Mouse (Mus musculus) heart, adult 2 months (tissue): ENCODE results near the gene Epn3. TPM values are rescaled to one million over a fixed set of nuclear protein-coding genes. Genes with fewer than 3 reads are reported as not detected.

Source experiments
- DNase-seq, 2 experiments: peaks; one replicate each; pipeline ENCODE4 v3.0.0; 2021
- H3K27ac ChIP-seq: fragments of 200-600 bp; 2 replicates; pipeline ENCODE4 v1.8.1; 2022
- H3K27me3 ChIP-seq: fragments of 200-500 bp; 2 replicates; pipeline ENCODE4 v1.6.1; 2012; ENCODE audit warnings: mild to moderate bottlenecking, low read length, inconsistent platforms, mixed read lengths; ENCODE audit not compliant: control insufficient read depth, insufficient read depth
- H3K36me3 ChIP-seq: fragments of 200-500 bp; 2 replicates; pipeline ENCODE4 v1.6.1; 2012; ENCODE audit warnings: low read length, inconsistent platforms; ENCODE audit not compliant: control insufficient read depth, insufficient read depth
- H3K4me1 ChIP-seq: fragments of 200-500 bp; 2 replicates; pipeline ENCODE4 v1.6.1; 2011; ENCODE audit warnings: low read length; ENCODE audit not compliant: control insufficient read depth, insufficient read depth
- H3K4me3 ChIP-seq: fragments of 200-600 bp; 2 replicates; pipeline ENCODE4 v1.8.1; 2022
- H3K79me2 ChIP-seq: fragments of 200-500 bp; replicated peaks from 2 replicates; pipeline ENCODE4 v1.6.1; 2012; ENCODE audit warnings: mild to moderate bottlenecking, inconsistent platforms, low read length, moderate library complexity, mixed read lengths; ENCODE audit not compliant: control insufficient read depth, insufficient read depth
- H3K9ac ChIP-seq: fragments of 200-500 bp; 2 replicates; pipeline ENCODE4 v1.6.1; 2012; ENCODE audit warnings: low read depth, mild to moderate bottlenecking, control low read depth, inconsistent platforms, low read length, mixed read lengths
- CTCF ChIP-seq: fragments of 200-600 bp; IDR thresholded peaks from 2 replicates; pipeline ENCODE4 v1.8.1; 2022; ENCODE audit warnings: antibody characterized with exemption, mild to moderate bottlenecking, moderate library complexity
- EP300 ChIP-seq: fragments of 200-500 bp; IDR thresholded peaks from 2 replicates; pipeline ENCODE4 v1.6.1; 2011; ENCODE audit warnings: low read depth, low read length, control low read depth; ENCODE audit not compliant: insufficient read depth
- POLR2A ChIP-seq: fragments of 200-500 bp; IDR thresholded peaks from 2 replicates; pipeline ENCODE4 v1.6.1; 2011; ENCODE audit warnings: mild to moderate bottlenecking, low read depth, low read length, control low read depth; ENCODE audit not compliant: insufficient read depth
- WGBS: fragments of 180-500 bp; shearing (Covaris S2); methylation state at CpG from one replicate; pipeline ENCODE4 v1.1.7; 2018; 5-methylcytosine and 5-hydroxymethylcytosine counted together
- intact Hi-C: fragments of 180-260 bp; cut with DNase I; formaldehyde crosslinking; loops from one replicate; pipeline ENCODE4 v1.15.1; 2025
- polyA plus RNA-seq: library from polyadenylated mRNA; depleted of rRNA; stranded (reverse); fragments of >200 nt; gene quantifications from 2 replicates; pipeline ENCODE4 v1.2.3, GENCODE M21; 2012
- total RNA-seq, 2 experiments: library from RNA; stranded (reverse); gene quantifications; 2 replicates each; pipeline ENCODE4 v1.2.3; 2021

The Epn3 gene
- total and polyA plus RNA-seq, 3 experiments = 25.7 to 31.9 (median 28.4) TPM

DNA sequence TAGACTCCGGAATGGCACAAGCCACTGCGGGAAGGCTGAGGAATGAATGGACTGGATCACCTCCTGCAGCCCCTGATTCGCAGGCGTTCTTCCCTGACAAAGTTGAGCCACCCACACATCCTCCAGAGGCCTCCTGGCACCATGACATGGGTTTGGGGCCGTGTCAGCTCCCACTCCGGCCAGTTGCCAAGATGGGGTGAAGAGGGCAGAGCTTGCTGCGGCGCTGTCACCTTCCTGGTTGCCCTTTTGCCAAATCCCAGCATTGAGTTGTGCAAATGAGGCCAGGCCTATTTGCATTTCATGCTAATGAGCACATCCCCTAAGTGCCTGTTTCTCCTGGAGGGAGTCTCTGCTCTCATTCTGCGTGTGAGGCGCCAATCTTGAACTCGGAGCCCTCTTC lies 24.1 kb downstream of the Epn3 start:
- H3K27me3 ChIP-seq = peaks cover 3% of the 10 kb centered on the region; the same call in 1 of the 2 replicates
- intact Hi-C loops = no loop called here

DNA sequence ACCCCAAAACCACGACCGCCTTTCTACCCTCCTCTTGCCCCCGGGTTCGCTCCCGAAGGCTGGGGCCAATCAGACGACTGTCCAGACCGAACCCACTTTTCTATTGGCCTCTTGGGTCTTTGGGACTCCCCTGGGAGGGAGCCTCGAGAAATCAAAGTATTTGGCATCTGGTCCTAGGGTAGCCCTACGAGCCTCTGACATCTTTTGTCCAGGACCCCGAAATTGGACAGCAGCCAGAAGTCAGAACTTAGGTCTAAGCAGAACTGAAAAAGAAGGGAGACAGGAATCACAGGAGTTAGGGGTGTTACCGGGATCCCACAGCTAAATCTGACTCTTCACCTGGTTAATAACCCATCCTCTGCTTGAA lies 25.2 kb downstream of the Epn3 start:
- Histone ChIP-seq H3K4me1 (no peaks in the 10 kb centered on the region), H3K9ac (no peak overlapping the region), H3K36me3 (no peaks in the 10 kb centered on the region), H3K27ac (no peak overlapping the region), H3K27me3 (peaks cover 3% of the 10 kb centered on the region; the same call in 1 of the 2 replicates), H3K79me2 (no peaks in the 10 kb centered on the region), H3K4me3 (peak overlapping the region; percentile 60)
- intact Hi-C loops = no loop called here
- DNase-seq = no peak
- 2% methylated on average over 11 of the region's 11 CpGs for WGBS
- TF ChIP-seq POLR2A (no peak), EP300 (no peak), CTCF (no peak)

More for the DNA sequence above, 24.1 kb downstream of the Epn3 start:
- Histone ChIP-seq H3K4me3 (no peak overlapping the region), H3K9ac (no peak overlapping the region), H3K4me1 (no peaks in the 10 kb centered on the region), H3K79me2 (no peaks in the 10 kb centered on the region), H3K27ac (no peak overlapping the region), H3K36me3 (no peaks in the 10 kb centered on the region)
- TF ChIP-seq EP300 (no peak), CTCF (no peak), POLR2A (no peak)
- 26% methylated on average over 11 of the region's 11 CpGs for WGBS
- DNase-seq = no peak

DNA sequence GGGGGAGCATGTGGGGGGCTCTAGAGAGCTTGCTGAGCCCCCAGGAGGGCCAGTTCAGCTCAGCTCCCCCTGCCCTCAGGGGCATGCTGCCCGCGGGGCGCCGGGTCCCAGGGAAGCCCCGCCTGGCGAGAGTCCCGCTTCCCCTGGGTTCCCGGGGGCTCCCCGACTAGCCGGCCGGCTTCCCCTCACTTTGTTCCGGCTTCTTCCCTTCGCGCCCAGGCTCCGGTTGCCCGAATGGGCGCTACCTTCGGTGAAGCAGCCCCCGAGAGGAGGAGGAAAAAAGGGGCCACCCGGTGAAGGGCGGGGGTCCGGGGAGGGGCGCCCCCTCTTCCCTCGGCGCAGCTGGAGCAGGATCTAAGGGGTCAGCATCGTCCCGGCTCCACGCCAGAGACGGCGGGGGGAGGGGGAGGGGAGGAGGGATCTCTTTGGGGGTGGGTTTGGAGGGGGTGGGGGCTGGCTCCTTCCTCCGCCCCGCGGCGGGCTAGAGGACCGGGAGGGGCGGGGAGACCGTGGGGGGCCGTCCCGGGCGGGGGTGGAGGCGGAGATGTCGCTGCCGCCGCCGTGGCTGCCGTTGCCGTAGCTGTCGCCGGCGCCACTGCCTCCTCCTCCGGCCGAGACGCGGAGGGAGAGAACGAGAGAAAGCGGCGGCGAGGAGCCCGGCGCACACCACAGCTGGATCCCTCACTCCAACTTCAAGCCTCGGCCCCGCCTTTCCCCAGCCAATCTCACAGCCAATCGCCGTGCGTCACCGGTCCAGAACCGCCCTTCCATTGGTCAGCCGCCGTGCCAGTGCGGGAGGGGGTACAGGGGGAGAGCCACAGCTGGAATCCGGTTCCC lies 25.8 kb downstream of the Epn3 start, which contains the start of gene Cacna1g:
Gene Cacna1g, minus strand, starts transcription at position 492 of the 837 bp plus-strand sequence.
- DNase-seq = peak; percentile 89 to 90
- Histone ChIP-seq H3K27ac (peak within 1 kb of the TSS; percentile 23; the same call in 1 of the 2 replicates), H3K79me2 (no peaks in the 10 kb centered on the region), H3K27me3 (peaks cover 3% of the 10 kb centered on the region; the same call in 1 of the 2 replicates), H3K9ac (peak within 1 kb of the TSS; percentile 46), H3K4me1 (peaks cover 2% of the 10 kb centered on the region; the same call in 1 of the 2 replicates), H3K4me3 (peak within 1 kb of the TSS; percentile 60), H3K36me3 (no peaks in the 10 kb centered on the region)
- intact Hi-C loops = no loop called here
- WGBS = under 1% methylated on average over 53 of the region's 71 CpGs
- TF ChIP-seq EP300 (no peak), POLR2A (peak; percentile 39; the same call in 1 of the 2 replicates)

GRCm38 (mm10) chr11:94472916-94473706 lies 26.7 kb downstream of the Epn3 start:
- Histone ChIP-seq H3K79me2 (no peaks in the 10 kb centered on the region), H3K27me3 (peaks cover 3% of the 10 kb centered on the region; the same call in 1 of the 2 replicates), H3K36me3 (no peaks in the 10 kb centered on the region), H3K27ac (peak overlapping the region; percentile 23; the same call in 1 of the 2 replicates), H3K4me1 (peaks cover 3% of the 10 kb centered on the region), H3K4me3 (peak overlapping the region; percentile 60), H3K9ac (peak overlapping the region; percentile 46)
- intact Hi-C loops = no loop called here
- peak in 1 of 2 experiments; percentile 40 for DNase-seq
- 2% methylated on average over 52 of the region's 52 CpGs for WGBS
- no peak for TF ChIP-seq CTCF

GRCm38 (mm10) chr11:94472585-94472915 lies 27.2 kb downstream of the Epn3 start:
- peaks cover 3% of the 10 kb centered on the region; the same call in 1 of the 2 replicates for H3K27me3 ChIP-seq
- H3K4me3 ChIP-seq = peak overlapping the region; percentile 60
- intact Hi-C loops = no loop called here
- H3K4me1 ChIP-seq = peaks cover 5% of the 10 kb centered on the region
- no peaks in the 10 kb centered on the region for H3K79me2 ChIP-seq
- WGBS = 7% methylated on average over 15 of the region's 15 CpGs
- no peak for TF ChIP-seq EP300
- no peak for TF ChIP-seq POLR2A
- TF ChIP-seq CTCF = no peak
- no peaks in the 10 kb centered on the region for H3K36me3 ChIP-seq
- no peak for DNase-seq
- H3K27ac ChIP-seq = no peak overlapping the region
- H3K9ac ChIP-seq = peak overlapping the region; percentile 0; the same call in 1 of the 2 replicates
